Mouse (Mus musculus) brain, embryonic 14.5 days (tissue): ENCODE results near the gene Lamc2. TPM values are rescaled to one million over a fixed set of nuclear protein-coding genes. Genes with fewer than 3 reads are reported as not detected.
"Not testable (repeated sequence)": the region's sequence is repeated elsewhere in the genome, so short reads cannot be mapped to it uniquely, and the experiment has no call there.

ENCODE experiments used
- DNase-seq: peaks from one replicate; pipeline ENCODE4 v3.0.0-alpha.2; 2011; ENCODE audit warnings: low read depth
- CTCF ChIP-seq: fragments of 200-500 bp; IDR thresholded peaks from 2 replicates; pipeline ENCODE4 v1.5.1; 2012; ENCODE audit warnings: inconsistent platforms, mild to moderate bottlenecking, moderate library complexity, borderline replicate concordance; ENCODE audit not compliant: insufficient read depth, insufficient read length; ENCODE audit errors: extremely low read depth
- POLR2A ChIP-seq: fragments of 200-500 bp; IDR thresholded peaks from 2 replicates; pipeline ENCODE4 v1.6.1; 2012; ENCODE audit warnings: mild to moderate bottlenecking, inconsistent platforms, borderline replicate concordance; ENCODE audit not compliant: poor library complexity, insufficient read depth, insufficient read length, severe bottlenecking; ENCODE audit errors: extremely low read depth
- polyA plus RNA-seq: library from polyadenylated mRNA; depleted of rRNA; stranded (reverse); fragments of >200 nt; gene quantifications from 2 replicates; pipeline ENCODE4 v1.2.3, GENCODE M21; 2012; rRNA removed

Gene Lamc2
- polyA plus RNA-seq, 1 experiment, result 2.0 TPM

- no peak for DNase-seq
- no peak for TF ChIP-seq CTCF
- no peak for TF ChIP-seq POLR2A
These were observed 98.5 kb downstream of the Lamc2 start for GRCm38 (mm10) chr1:153087771-153088170.

GRCm38 (mm10) chr1:153085198-153085597 is 101.0 kb downstream of the Lamc2 start:
- TF ChIP-seq CTCF, result no peak
- no peak for TF ChIP-seq POLR2A
- DNase-seq, result no peak

- DNase-seq, result peak; percentile 65
- no peak for TF ChIP-seq POLR2A
- TF ChIP-seq CTCF, result no peak
These were observed 102.1 kb downstream of the Lamc2 start for GRCm38 (mm10) chr1:153084191-153084590.

GRCm38 (mm10) chr1:153083233-153083632 is 103.0 kb downstream of the Lamc2 start:
- DNase-seq, result not testable (repeated sequence)

- DNase-seq, result no peak
- TF ChIP-seq POLR2A, result no peak
- no peak for TF ChIP-seq CTCF
These were observed 110.3 kb downstream of the Lamc2 start for GRCm38 (mm10) chr1:153075955-153076354.

GRCm38 (mm10) chr1:153075087-153075736 is 111.0 kb downstream of the Lamc2 start:
- TF ChIP-seq POLR2A, result no peak
- TF ChIP-seq CTCF, result no peak
- peak; percentile 77 for DNase-seq

- peak; percentile 57 for DNase-seq
- TF ChIP-seq CTCF, result no peak
- TF ChIP-seq POLR2A, result no peak
These were observed 112.8 kb downstream of the Lamc2 start for GRCm38 (mm10) chr1:153073441-153073840.

Other genes starting within 250 kb of the Lamc2 start
- 59.3 and 82.4 TPM in 2 replicates for gene Nmnat2, start 231.5 kb downstream of the Lamc2 start, polyA plus RNA-seq
- gene Lamc1, start 146.3 kb upstream of the Lamc2 start, polyA plus RNA-seq, result 39.7 and 57.6 TPM in 2 replicates
- gene Shcbp1l, start 238.7 kb upstream of the Lamc2 start, polyA plus RNA-seq, result 0.88 and 1.8 TPM in 2 replicates